Mouse (Mus musculus) gastrocnemius, adult 18-20 months (tissue): ENCODE results near the gene Ttll3. TPM values are rescaled to one million over a fixed set of nuclear protein-coding genes. Genes with fewer than 3 reads are reported as not detected.

Experiments
- DNase-seq: peaks from one replicate; pipeline ENCODE4 v3.0.0; 2021; ENCODE audit warnings: low spot score
- microRNA-seq: library from miRNA; unstranded; fragments of <30 nt; microRNA quantifications from one replicate; pipeline ENCODE4 v1.2.0, GENCODE M21; 2021
- total RNA-seq, 2 experiments: library from RNA; stranded (reverse); gene quantifications; 2 replicates each; pipeline ENCODE4 v1.2.3; 2021

Ttll3 gene
- total RNA-seq, 2 experiments from 2014 or later, result 0.52 to 0.82 TPM

- DNase-seq, result no peak
These were observed 65.9 kb downstream of the Ttll3 start for GRCm38 (mm10) chr6:113455007-113455406.

- DNase-seq, result no peak
These were observed 69.0 kb downstream of the Ttll3 start, which contains the start of gene Il17re for GRCm38 (mm10) chr6:113457952-113458534. TSS of gene Il17re (plus strand) at chr6:113458484.

DNA sequence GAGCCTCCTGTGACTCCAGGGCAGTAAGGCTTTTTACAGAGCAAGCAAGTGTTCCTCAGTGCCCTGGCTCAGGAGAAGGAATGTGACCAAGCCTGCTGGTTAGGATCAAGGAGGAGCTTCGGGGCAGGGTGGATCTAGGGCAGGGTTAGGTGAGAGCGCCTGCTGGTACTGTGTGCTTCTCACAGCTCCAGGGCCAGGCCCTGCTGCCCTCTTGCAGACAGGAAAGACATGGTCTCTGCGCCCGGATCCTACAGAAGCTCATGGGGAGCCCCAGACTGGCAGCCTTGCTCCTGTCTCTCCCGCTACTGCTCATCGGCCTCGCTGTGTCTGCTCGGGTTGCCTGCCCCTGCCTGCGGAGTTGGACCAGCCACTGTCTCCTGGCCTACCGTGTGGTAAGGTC is 69.6 kb downstream of the Ttll3 start:
- DNase-seq, result no peak

GRCm38 (mm10) chr6:113464040-113464439 is 75.0 kb downstream of the Ttll3 start:
- no peak for DNase-seq

Small RNA genes within 50 kb of the gene (microRNA-seq; reads per million reads assigned to microRNA genes)
- gene Gm24387, result not detected

Other genes with a start within 250 kb of the Ttll3 start
- gene Lhfpl4, start 193.9 kb upstream of the Ttll3 start, total RNA-seq, result under 1 TPM; 0.32 to 0.55 TPM
- gene Mtmr14, start 151.4 kb upstream of the Ttll3 start, total RNA-seq, result 10 to 100 TPM; 12.5 to 14.2 TPM
- gene Cpne9, start 107.0 kb upstream of the Ttll3 start, total RNA-seq, result under 1 TPM in 1 of 2 experiments, not detected in 1; 0.26 TPM
- 1 to 10 TPM; 9.7 to 9.8 TPM for gene Brpf1, start 82.1 kb upstream of the Ttll3 start, total RNA-seq
- gene Ogg1, start 62.3 kb upstream of the Ttll3 start, total RNA-seq, result 1 to 10 TPM; 5.6 to 5.8 TPM
- gene Camk1, start 45.3 kb upstream of the Ttll3 start, total RNA-seq, result 10 to 100 TPM; 39.0 to 42.9 TPM
- 10 to 100 TPM; 14.6 to 15.3 TPM for gene Tada3, start 11.4 kb upstream of the Ttll3 start, total RNA-seq
- 10 to 100 TPM; 50.8 to 52.6 TPM for gene Arpc4, start 11.1 kb upstream of the Ttll3 start, total RNA-seq
- 10 to 100 TPM in 1 of 2 experiments, 1 to 10 TPM in 1; 9.2 to 11.1 TPM for gene Rpusd3, start 30.1 kb downstream of the Ttll3 start, total RNA-seq
- 10 to 100 TPM in 1 of 2 experiments, 1 to 10 TPM in 1; 9.9 to 17.2 TPM for gene Cidec, start 46.5 kb downstream of the Ttll3 start, total RNA-seq
- gene Jagn1, start 53.3 kb downstream of the Ttll3 start, total RNA-seq, result 10 to 100 TPM; 28.2 to 28.9 TPM
- gene Il17re, start 69.2 kb downstream of the Ttll3 start, total RNA-seq, result under 1 TPM; 0.26 to 0.30 TPM
- 1 to 10 TPM; 3.8 to 4.9 TPM for gene Il17rc, start 82.2 kb downstream of the Ttll3 start, total RNA-seq
- gene Creld1, start 94.0 kb downstream of the Ttll3 start, total RNA-seq, result 10 to 100 TPM; 42.1 to 45.1 TPM
- under 1 TPM in 1 of 2 experiments, not detected in 1; 0.07 TPM for gene Prrt3, start 112.7 kb downstream of the Ttll3 start, total RNA-seq
- 10 to 100 TPM; 53.8 to 59.1 TPM for gene Emc3, start 142.4 kb downstream of the Ttll3 start, total RNA-seq
- under 1 TPM; 0.09 to 0.32 TPM for gene Fancd2, start 142.4 kb downstream of the Ttll3 start, total RNA-seq
- gene Fancd2os, start 211.5 kb downstream of the Ttll3 start, total RNA-seq, result not detected
- 10 to 100 TPM; 40.7 to 41.1 TPM for gene Brk1, start 215.5 kb downstream of the Ttll3 start, total RNA-seq
- 1 to 10 TPM; 4.2 to 5.0 TPM for gene Vhl, start 234.7 kb downstream of the Ttll3 start, total RNA-seq
- gene Irak2, start 249.2 kb downstream of the Ttll3 start, total RNA-seq, result 1 to 10 TPM; 4.6 to 9.0 TPM